Mouse (Mus musculus) spleen, postnatal 10 days (tissue): ENCODE data around the gene Gm10666.
"Not testable (repeated sequence)": the region's sequence is repeated elsewhere in the genome, so short reads cannot be mapped to it uniquely, and the experiment has no call there.

Experiments
- DNase-seq, 2 experiments: peaks; one replicate each; pipeline ENCODE4 v3.0.0; 2021 to 2022; ENCODE audit warnings: low spot score in 2 of 2

Gene Gm10666

DNA sequence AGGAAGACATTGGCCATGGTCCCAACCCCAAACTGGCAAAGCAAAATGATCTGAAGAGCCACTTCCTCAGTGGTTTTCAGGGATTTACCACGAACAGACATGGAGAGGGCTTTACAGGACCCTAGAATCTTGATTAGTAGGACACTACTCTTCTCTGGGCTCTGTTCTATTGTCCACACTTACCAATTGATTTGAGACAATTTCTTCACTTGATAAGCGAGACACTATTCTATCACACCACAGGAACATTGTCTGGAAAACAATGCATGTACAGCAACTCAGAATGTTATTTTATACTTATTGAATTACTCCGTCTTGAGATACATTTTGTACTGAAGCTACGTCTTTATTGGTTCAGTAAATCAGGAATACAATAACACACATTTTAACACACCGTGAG, at the start of gene Gm10666:
Gm10666 (minus strand) TSS at position 101 of the 400 bp plus-strand sequence.
- DNase-seq: not testable (repeated sequence)

DNA sequence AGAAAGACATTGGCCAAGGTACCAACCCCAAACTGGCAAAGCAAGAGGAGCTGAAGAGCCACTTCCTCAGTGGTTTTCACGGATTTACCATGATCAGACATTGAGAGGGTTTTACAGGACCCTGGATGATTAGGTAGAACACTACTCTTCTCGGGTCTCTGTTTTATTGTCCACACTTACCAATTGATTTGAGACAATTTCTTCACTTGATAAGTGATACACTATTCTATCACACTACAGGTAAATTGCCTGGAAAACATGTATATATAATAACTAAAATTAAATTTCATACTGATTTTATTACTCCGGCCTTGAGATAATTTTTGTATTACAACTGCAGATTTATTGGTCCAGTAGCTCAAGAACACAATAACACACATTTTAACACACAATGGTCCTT, 29.4 kb upstream of the Gm10666 start, which contains the start of gene Vmn1r142:
Vmn1r142 (minus strand) TSS at position 101 of the 400 bp plus-strand sequence.
- DNase-seq: not testable (repeated sequence)

DNA sequence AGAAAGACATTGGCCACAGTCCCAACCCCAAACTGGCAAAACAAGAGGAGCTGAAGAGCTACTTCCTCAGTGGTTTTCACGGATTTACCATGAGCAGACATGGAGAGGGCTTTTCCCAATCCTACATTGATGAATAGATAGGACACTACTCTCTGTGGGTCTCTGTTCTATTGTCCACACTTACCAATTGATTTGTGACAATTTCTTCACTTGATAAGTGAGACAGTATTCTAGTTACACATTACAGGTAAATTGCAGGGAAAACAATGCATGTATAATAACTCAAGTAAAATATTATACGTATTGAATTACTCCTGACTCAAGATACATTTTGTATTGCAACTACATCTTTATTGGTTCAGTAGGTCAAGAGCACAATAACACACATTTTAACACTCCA, 16.4 kb downstream of the Gm10666 start, which contains the start of gene Gm16451:
Gm16451 (minus strand) TSS at position 101 of the 400 bp plus-strand sequence.
- not testable (repeated sequence) for DNase-seq
